Mouse (Mus musculus) spleen, adult 2 months (tissue): ENCODE results near the gene Cacna1e. TPM values are rescaled to one million over a fixed set of nuclear protein-coding genes. Genes with fewer than 3 reads are reported as not detected.

Experiments
- DNase-seq, 2 experiments: peaks; one replicate each; pipeline versions ENCODE4 v3.0.0 to v3.0.0-alpha.2; 2012 to 2021; ENCODE audit warnings: low spot score in 2 of 2, low read depth in 1 of 2
- H3K27ac ChIP-seq: fragments of 200-500 bp; 2 replicates; pipeline ENCODE4 v1.5.1; 2012; ENCODE audit warnings: low read length, inconsistent platforms; ENCODE audit not compliant: insufficient read depth
- H3K27me3 ChIP-seq: fragments of 200-500 bp; 2 replicates; pipeline ENCODE4 v1.6.1; 2012; ENCODE audit warnings: mild to moderate bottlenecking, moderate library complexity, low read length, inconsistent platforms; ENCODE audit not compliant: control insufficient read depth, insufficient read depth
- H3K36me3 ChIP-seq: fragments of 200-500 bp; 2 replicates; pipeline ENCODE4 v1.6.1; 2012; ENCODE audit warnings: mild to moderate bottlenecking, low read length, inconsistent platforms; ENCODE audit not compliant: control insufficient read depth, insufficient read depth
- H3K4me1 ChIP-seq: fragments of 200-500 bp; 2 replicates; pipeline ENCODE4 v1.6.1; 2011; ENCODE audit warnings: inconsistent platforms; ENCODE audit not compliant: control insufficient read depth, insufficient read depth, insufficient read length
- H3K4me3 ChIP-seq: fragments of 200-500 bp; 2 replicates; pipeline ENCODE4 v1.5.1; 2011; ENCODE audit warnings: mild to moderate bottlenecking, inconsistent platforms; ENCODE audit not compliant: insufficient read depth, insufficient read length; ENCODE audit errors: extremely low read depth
- CTCF ChIP-seq: fragments of 200-500 bp; IDR thresholded peaks from 2 replicates; pipeline ENCODE4 v1.5.1; 2011; ENCODE audit warnings: mild to moderate bottlenecking, inconsistent platforms; ENCODE audit not compliant: insufficient read depth, insufficient read length, insufficient replicate concordance; ENCODE audit errors: extremely low read depth
- POLR2A ChIP-seq: fragments of 200-500 bp; IDR thresholded peaks from 2 replicates; pipeline ENCODE4 v1.6.1; 2011; ENCODE audit warnings: low read depth, low read length, inconsistent platforms
- WGBS: fragments of 180-500 bp; shearing (Covaris S2); methylation state at CpG from one replicate; pipeline ENCODE4 v1.1.7; 2018; 5-methylcytosine and 5-hydroxymethylcytosine counted together
- polyA plus RNA-seq: library from polyadenylated mRNA; depleted of rRNA; stranded (reverse); fragments of >200 nt; gene quantifications from 2 replicates; pipeline ENCODE4 v1.2.3, GENCODE M21; 2012

Cacna1e gene
- polyA plus RNA-seq, 1 experiment = 7.0 TPM

- WGBS = 82% methylated on average over 5 of the region's 5 CpGs
- H3K4me3 ChIP-seq = no peak overlapping the region
- DNase-seq = no peak
- H3K4me1 ChIP-seq = no peaks in the 10 kb centered on the region
- no peak overlapping the region for H3K27ac ChIP-seq
- TF ChIP-seq POLR2A = no peak
- TF ChIP-seq CTCF = no peak
- H3K27me3 ChIP-seq = no peaks in the 10 kb centered on the region
- no peaks in the 10 kb centered on the region for H3K36me3 ChIP-seq
These were observed 383.4 kb downstream of the Cacna1e start for GRCm38 (mm10) chr1:154500869-154501268.

- no peak for TF ChIP-seq CTCF
- TF ChIP-seq POLR2A = no peak
- WGBS = 65% methylated on average over 3 of the region's 3 CpGs
- Histone ChIP-seq H3K27me3 (no peaks in the 10 kb centered on the region), H3K36me3 (no peaks in the 10 kb centered on the region), H3K4me3 (no peak overlapping the region), H3K4me1 (no peaks in the 10 kb centered on the region), H3K27ac (no peak overlapping the region)
- DNase-seq = no peak
These were observed 384.0 kb downstream of the Cacna1e start for GRCm38 (mm10) chr1:154500187-154500866.

- Histone ChIP-seq H3K27ac (no peak overlapping the region), H3K27me3 (no peaks in the 10 kb centered on the region), H3K36me3 (no peaks in the 10 kb centered on the region), H3K4me1 (no peaks in the 10 kb centered on the region), H3K4me3 (no peak overlapping the region)
- TF ChIP-seq POLR2A (no peak), CTCF (no peak)
- DNase-seq = no peak
- WGBS = 68% methylated on average over 4 of the region's 4 CpGs
These were observed 385.5 kb downstream of the Cacna1e start for GRCm38 (mm10) chr1:154498821-154499220.

- 58% methylated on average over 6 of the region's 6 CpGs for WGBS
- DNase-seq = no peak
- no peaks in the 10 kb centered on the region for H3K4me1 ChIP-seq
- H3K27ac ChIP-seq = no peak overlapping the region
- TF ChIP-seq POLR2A (no peak), CTCF (no peak)
- no peak overlapping the region for H3K4me3 ChIP-seq
- no peaks in the 10 kb centered on the region for H3K36me3 ChIP-seq
- no peaks in the 10 kb centered on the region for H3K27me3 ChIP-seq
These were observed 393.2 kb downstream of the Cacna1e start for GRCm38 (mm10) chr1:154491071-154491470.

- H3K36me3 ChIP-seq = peaks cover 2% of the 10 kb centered on the region; the same call in 1 of the 2 replicates
- no peak for TF ChIP-seq POLR2A
- no peak for TF ChIP-seq CTCF
- WGBS = 81% methylated on average over 2 of the region's 2 CpGs
- no peaks in the 10 kb centered on the region for H3K4me1 ChIP-seq
- no peaks in the 10 kb centered on the region for H3K27me3 ChIP-seq
- H3K4me3 ChIP-seq = no peak overlapping the region
- no peak for DNase-seq
- no peak overlapping the region for H3K27ac ChIP-seq
These were observed 407.6 kb downstream of the Cacna1e start for GRCm38 (mm10) chr1:154476671-154477070.

GRCm38 (mm10) chr1:154475706-154476105 is 408.6 kb downstream of the Cacna1e start:
- WGBS = 89% methylated on average over 2 of the region's 2 CpGs
- no peak for DNase-seq
- Histone ChIP-seq H3K27me3 (no peaks in the 10 kb centered on the region), H3K36me3 (peaks cover 2% of the 10 kb centered on the region; the same call in 1 of the 2 replicates), H3K27ac (no peak overlapping the region), H3K4me1 (no peaks in the 10 kb centered on the region), H3K4me3 (no peak overlapping the region)
- TF ChIP-seq POLR2A (no peak), CTCF (no peak)

GRCm38 (mm10) chr1:154474156-154474555 is 410.1 kb downstream of the Cacna1e start:
- Histone ChIP-seq H3K27me3 (no peaks in the 10 kb centered on the region), H3K36me3 (peaks cover 2% of the 10 kb centered on the region; the same call in 1 of the 2 replicates), H3K4me3 (no peak overlapping the region), H3K4me1 (no peaks in the 10 kb centered on the region), H3K27ac (no peak overlapping the region)
- WGBS = 70% methylated on average over 4 of the region's 4 CpGs
- TF ChIP-seq POLR2A = no peak
- TF ChIP-seq CTCF = no peak
- DNase-seq = no peak
